Mouse (Mus musculus): ENCODE data around the gene Traf4.

Traf4 gene

DNA sequence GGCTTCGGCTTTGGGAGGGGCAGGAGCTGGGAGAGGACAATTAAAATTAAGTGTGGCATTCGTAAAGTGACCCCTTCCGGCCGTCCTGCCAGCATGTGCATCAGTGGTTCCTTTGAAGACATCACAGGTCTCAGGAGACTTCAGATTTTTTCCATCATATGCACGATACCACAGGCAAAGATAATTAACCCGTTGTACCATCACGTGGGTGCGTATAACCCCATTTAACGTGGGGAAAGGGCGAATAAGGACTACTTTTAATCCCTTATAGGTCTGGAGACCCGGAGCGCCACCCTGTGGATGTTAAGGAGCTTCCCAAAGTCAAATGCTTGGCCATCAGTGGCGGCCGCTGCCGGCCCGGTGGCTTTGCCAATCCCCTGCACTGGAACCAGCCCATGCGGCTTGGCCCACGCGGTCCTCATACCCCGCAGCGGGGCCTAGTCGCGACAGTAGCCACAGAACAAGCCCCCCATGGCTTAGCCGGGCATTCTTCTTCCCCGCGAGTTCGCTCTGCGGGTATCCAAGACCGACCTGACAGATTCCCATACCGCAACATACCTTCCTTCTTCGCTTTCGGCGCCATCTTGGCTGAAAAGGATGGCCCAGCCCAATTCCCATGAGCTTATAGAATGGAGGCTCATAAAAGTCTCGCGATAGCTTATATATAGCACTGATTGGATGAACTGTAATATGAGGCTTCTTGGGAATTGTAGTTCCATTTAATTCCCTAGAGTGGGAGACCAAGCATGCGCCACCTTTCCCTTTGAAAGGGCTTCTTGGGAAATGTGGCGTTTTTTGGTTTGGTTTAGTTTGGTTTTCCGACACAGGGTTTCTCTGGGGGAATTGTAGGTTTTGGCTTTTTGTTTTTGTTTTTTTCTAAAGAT is 17.8 kb upstream of the Traf4 start, which contains the start of gene Rpl23a:
Gene Rpl23a, minus strand, starts transcription at position 624 of the 884 bp plus-strand sequence.
- under 1% methylated on average over 38 of the region's 38 CpGs for WGBS

DNA sequence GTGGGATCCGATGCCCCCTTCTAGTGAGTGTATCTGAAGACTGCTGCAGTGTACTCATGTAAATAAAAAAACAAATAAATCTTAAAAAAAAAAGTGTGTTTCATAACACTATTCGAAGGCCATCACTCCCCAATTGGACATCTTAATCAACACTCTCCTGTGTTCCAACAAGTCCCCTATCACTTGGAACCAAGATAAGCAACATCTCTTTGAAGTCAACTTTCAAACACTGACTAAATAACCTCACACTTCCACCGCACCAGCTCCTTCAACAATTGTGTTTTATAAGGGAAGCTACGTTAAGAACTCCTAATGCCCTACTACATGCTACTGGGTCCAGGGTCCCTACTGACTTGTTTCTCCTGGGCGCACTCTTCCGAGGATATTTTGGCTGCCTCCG is 17.1 kb upstream of the Traf4 start:
- 4% methylated on average over 7 of the region's 7 CpGs for WGBS

DNA sequence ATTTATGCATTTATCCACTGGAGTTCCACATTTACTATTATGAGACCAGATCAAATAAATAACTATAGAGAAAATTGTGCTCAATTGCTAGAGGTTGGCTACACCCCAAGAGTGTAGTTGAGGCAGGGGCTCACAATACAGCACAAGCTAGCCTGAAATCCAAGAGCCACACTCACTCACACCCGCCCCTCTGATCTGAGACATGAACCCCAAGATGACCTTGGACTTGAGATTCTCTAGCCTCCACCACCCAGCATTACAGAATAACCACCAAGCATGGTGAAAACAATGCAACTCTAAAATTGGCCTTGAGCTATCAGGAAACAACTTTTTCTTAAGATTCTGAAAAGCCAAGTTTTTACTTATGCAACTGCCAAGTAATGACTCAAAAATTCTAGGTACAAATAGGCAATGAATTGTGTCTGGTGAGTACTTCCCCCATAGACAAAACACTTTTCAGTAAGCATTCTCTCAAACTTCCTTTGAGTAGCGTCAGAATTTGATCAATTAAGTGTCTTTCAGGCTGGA is 16.5 kb upstream of the Traf4 start:
- WGBS: 44% methylated on average over 2 of the region's 2 CpGs

GRCm38 (mm10) chr11:78180081-78180761 is 14.8 kb upstream of the Traf4 start:
- WGBS: 72% methylated on average over 6 of the region's 6 CpGs

GRCm38 (mm10) chr11:78179438-78179999 is 14.1 kb upstream of the Traf4 start:
- 47% methylated on average over 8 of the region's 8 CpGs for WGBS

- 9% methylated on average over 29 of the region's 29 CpGs for WGBS
These were observed 13.6 kb upstream of the Traf4 start for GRCm38 (mm10) chr11:78178859-78179437.

GRCm38 (mm10) chr11:78177903-78178858 is 12.8 kb upstream of the Traf4 start:
- under 1% methylated on average over 75 of the region's 84 CpGs for WGBS

DNA sequence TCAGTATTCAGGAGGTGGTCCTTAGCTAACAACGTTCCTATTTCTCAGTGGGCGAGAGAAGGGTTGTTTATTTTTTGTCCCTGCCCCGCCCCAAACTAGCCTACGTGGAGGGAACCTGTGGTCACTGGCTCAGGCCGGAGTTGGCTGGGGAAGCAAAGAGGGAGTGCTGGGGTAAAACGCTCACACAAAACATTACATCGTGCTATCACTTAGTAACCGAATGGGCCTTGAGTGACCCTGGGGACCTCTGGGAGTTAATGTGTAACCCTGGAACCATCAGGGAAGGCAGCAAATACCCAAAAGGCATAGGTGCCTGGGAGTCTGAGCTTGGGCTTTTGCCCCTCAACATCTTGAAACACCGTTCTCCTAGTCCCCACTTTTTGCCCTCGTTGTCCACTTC is 12.0 kb upstream of the Traf4 start:
- 4% methylated on average over 10 of the region's 10 CpGs for WGBS

GRCm38 (mm10) chr11:78176905-78177331 is 11.5 kb upstream of the Traf4 start:
- 1% methylated on average over 23 of the region's 23 CpGs for WGBS

- WGBS: under 1% methylated on average over 32 of the region's 32 CpGs
These were observed 11.0 kb upstream of the Traf4 start, which contains the start of the genes Nek8 and Tlcd1 for GRCm38 (mm10) chr11:78176402-78176862. Gene Nek8, minus strand, starts transcription at chr11:78176675. Gene Tlcd1, plus strand, starts transcription at chr11:78176711.

- WGBS: 2% methylated on average over 10 of the region's 10 CpGs
These were observed 10.5 kb upstream of the Traf4 start for GRCm38 (mm10) chr11:78175771-78176401.

GRCm38 (mm10) chr11:78174506-78174905 is 9.1 kb upstream of the Traf4 start:
- 92% methylated on average over 3 of the region's 3 CpGs for WGBS

- whole genome bisulfite sequencing: 89% methylated on average over 19 of the region's 19 CpGs
These were observed 7.5 kb upstream of the Traf4 start for GRCm38 (mm10) chr11:78172748-78173383.

DNA sequence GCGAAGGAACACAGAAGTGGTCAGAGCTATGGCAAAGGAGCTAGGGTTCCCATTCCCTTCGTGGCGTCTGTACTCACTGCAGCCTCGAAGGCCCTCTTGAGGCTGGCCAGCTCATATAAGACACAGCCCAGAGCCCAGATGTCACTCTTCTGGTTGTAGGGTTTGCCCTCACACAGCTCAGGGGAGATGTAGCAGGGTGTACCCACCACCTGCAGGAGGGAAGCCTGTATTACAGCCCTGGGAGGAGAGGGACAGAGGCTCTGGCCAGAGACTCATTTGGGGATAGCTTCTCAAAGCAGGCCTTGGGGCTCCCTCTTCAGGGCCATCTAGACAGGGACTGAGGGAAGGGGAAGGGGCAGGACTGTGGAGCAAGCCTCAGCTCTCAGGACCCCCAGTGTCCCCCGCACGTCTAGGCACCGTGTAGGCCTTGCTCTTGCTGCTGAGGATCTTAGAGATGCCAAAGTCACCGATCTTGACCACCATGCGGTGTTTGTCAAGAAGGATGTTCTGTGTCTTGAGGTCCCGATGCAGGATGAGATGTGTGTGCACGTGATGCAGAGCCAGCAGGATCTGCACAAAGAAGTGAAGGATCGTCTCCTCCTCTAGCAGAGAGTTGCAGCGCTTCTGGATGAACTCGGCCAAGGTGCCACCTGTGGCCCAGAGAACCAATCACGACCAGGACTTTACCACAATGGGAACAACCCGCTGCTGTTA is 6.8 kb upstream of the Traf4 start:
- WGBS: 85% methylated on average over 16 of the region's 16 CpGs

DNA sequence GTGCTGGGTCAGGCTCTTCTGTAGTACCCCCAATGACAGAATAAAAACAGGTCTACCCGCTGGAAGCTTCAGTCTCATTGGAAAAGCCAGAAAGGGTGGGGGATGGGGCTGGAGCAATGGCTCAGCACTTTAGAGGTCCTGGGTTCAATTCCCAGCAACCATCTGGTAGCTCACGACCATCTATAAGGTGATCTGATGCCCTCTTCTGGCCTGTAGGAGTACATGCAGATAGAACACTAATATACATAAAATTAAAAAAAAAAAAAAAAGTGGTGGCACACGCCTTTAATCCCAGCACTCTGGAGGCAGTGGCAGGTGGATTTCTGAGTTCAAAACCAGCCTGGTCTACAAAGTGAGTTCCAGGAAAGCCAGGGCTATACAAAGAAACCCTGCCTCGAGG is 5.9 kb upstream of the Traf4 start:
- 73% methylated on average over 4 of the region's 4 CpGs for WGBS

- 94% methylated on average over 15 of the region's 15 CpGs for WGBS
These were observed 4.9 kb upstream of the Traf4 start for GRCm38 (mm10) chr11:78170306-78170705.

GRCm38 (mm10) chr11:78168541-78169468 is 3.4 kb upstream of the Traf4 start:
- WGBS: 62% methylated on average over 19 of the region's 19 CpGs

All from cerebral cortex, adult 2 months (tissue).